Mouse (Mus musculus) neural tube, postnatal 0 days (tissue): ENCODE measurements around the gene Slco2a1. TPM values are rescaled to one million over a fixed set of nuclear protein-coding genes. Genes with fewer than 3 reads are reported as not detected.

ENCODE experiments used
- polyA plus RNA-seq: library from polyadenylated mRNA; unstranded; fragments of >200 nt; fragmentation: Nextera tagmentation; extraction: Ambion mirVana; gene quantifications from 2 replicates; pipeline ENCODE4 v1.2.1, GENCODE M21; 2015

The Slco2a1 gene
- 6.3 and 6.7 TPM in 2 replicates for polyA plus RNA-seq

GRCm38 (mm10) chr9:102988462-102988861 is at the start of gene Slco2a1:
Slco2a1 (plus strand) TSS chr9:102988712.

GRCm38 (mm10) chr9:103111621-103112470 is 123.3 kb downstream of the Slco2a1 start, which contains the start of gene Rab6b:
Rab6b (plus strand) TSS chr9:103111787.

Other genes starting within 250 kb of the Slco2a1 start
- gene Ryk, start 153.8 kb upstream of the Slco2a1 start, polyA plus RNA-seq = 10.8 and 19.4 TPM in 2 replicates
- gene Rab6b, start 123.1 kb downstream of the Slco2a1 start, polyA plus RNA-seq = 158 and 169 TPM in 2 replicates
- gene Srprb, start 213.4 kb downstream of the Slco2a1 start, polyA plus RNA-seq = 49.7 and 52.0 TPM in 2 replicates
- 2.3 TPM in 1 of 2 replicates, not detected in the other for gene Gm20425, start 241.6 kb downstream of the Slco2a1 start, polyA plus RNA-seq
- gene Trf, start 241.7 kb downstream of the Slco2a1 start, polyA plus RNA-seq = 48.5 and 49.8 TPM in 2 replicates